ENCODE assay signal across 12 mouse cellular contexts in the genomic region with DNA sequence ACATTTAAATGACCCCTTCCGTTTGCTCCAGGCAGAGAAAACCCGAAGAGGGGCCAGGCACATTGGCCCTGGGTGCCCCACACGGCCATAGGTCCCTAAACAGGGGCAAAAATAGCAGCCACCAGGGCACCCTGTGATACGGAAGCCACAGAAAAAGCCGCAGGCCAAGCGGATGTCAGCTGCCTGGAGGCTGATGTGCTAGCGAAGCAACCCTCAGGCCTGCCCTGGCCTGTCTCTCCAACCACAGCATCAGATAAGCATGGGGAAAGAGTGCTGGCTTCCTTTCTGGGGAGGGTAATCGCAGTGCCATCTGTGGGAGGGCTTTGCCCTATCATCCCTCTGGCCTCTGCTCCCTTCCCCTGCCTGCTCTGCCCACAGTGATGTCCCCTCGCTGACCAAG. TPM values are rescaled to one million over a fixed set of nuclear protein-coding genes. Genes with fewer than 3 reads are reported as not detected.
A peak's percentile ranks its signal among the peaks of the same experiment; 100 is the strongest.
DNase-seq lines count a peak whose midpoint lies in the region; ATAC-seq and TF ChIP-seq lines count a peak whose summit lies in the region.
"Had no signal": no experiment of that assay in that cellular context is flagged by ENCODE, and none has a peak within 500 bp of the region (broad histone marks: within the 10 kb centered on the region; RNA-seq: fewer than 3 reads in every experiment).

No protein-coding gene starts in this region.

- no peaks in the 10 kb centered on the region for H3K36me3 ChIP-seq in heart, embryonic 16.5 days (ENCODE audit: control insufficient read depth, insufficient read depth)
- H3K36me3 ChIP-seq in liver, postnatal 0 days (replicated peaks; ENCODE audit: insufficient read depth, low read length), result no peaks in the 10 kb centered on the region
- no peaks in the 10 kb centered on the region for H3K36me3 ChIP-seq in intestine, embryonic 16.5 days (ENCODE audit: control insufficient read depth, insufficient read depth, low read length)
- H3K36me3 ChIP-seq in forebrain, embryonic 10.5 days (replicated peaks), result no peaks in the 10 kb centered on the region
- H3K36me3 ChIP-seq: embryonic facial prominence, embryonic 12.5 days; intestine, embryonic 15.5 days had no signal

- intact Hi-C loops in heart, postnatal 25 days (cut with DNase I), result no loop called here
- intact Hi-C loops in gastrocnemius, adult 2 months (cut with DNase I), result no loop called here

- H3K9me3 ChIP-seq in heart, embryonic 16.5 days (replicated peaks; ENCODE audit: control insufficient read depth, low read length), result no peaks in the 10 kb centered on the region
- no peaks in the 10 kb centered on the region for H3K9me3 ChIP-seq in liver, postnatal 0 days (ENCODE audit: low read length)
- H3K9me3 ChIP-seq in intestine, embryonic 16.5 days (ENCODE audit: control insufficient read depth, low read length), result no peaks in the 10 kb centered on the region
- H3K9me3 ChIP-seq in forebrain, embryonic 10.5 days, result no peaks in the 10 kb centered on the region
- H3K9me3 ChIP-seq: embryonic facial prominence, embryonic 12.5 days; intestine, embryonic 15.5 days had no signal

- H3K4me2 ChIP-seq in heart, embryonic 16.5 days (ENCODE audit: low read depth, low read length), result no peak overlapping the region
- H3K4me2 ChIP-seq in liver, postnatal 0 days (ENCODE audit: low read depth, low read length), result no peak overlapping the region
- H3K4me2 ChIP-seq in intestine, embryonic 16.5 days (ENCODE audit: low read depth, low read length), result no peak overlapping the region
- H3K4me2 ChIP-seq: embryonic facial prominence, embryonic 12.5 days; intestine, embryonic 15.5 days had no signal

- no peak for DNase-seq in heart, postnatal 25 days (ENCODE audit: low spot score)
- DNase-seq in T-cell, adult 2 months (ENCODE audit: low spot score), result peak; percentile 76
- DNase-seq in liver, postnatal 0 days, result peak; percentile 45
- DNase-seq in thymus, postnatal 10 days (ENCODE audit: low spot score in 2 of 2), result peak; percentile 63 to 66
- no peak for DNase-seq in forebrain, embryonic 10.5 days (ENCODE audit: extremely low spot score, low spot score)
- no peak for DNase-seq in gastrocnemius, adult 2 months
- DNase-seq: right cerebral cortex, postnatal 4 days had no signal

- 51% methylated on average over 9 of the region's 9 CpGs for WGBS in heart, embryonic 16.5 days
- WGBS in liver, postnatal 0 days (ENCODE audit: insufficient replicate concordance), result 26% methylated on average over 9 of the region's 9 CpGs
- 79% methylated on average over 9 of the region's 9 CpGs for WGBS in intestine, embryonic 16.5 days
- 86% methylated on average over 9 of the region's 9 CpGs for WGBS in forebrain, embryonic 10.5 days

- peak; percentile 35 for ATAC-seq in heart, embryonic 16.5 days (replicated peaks; ENCODE audit: extremely low read depth, insufficient read depth, low FRiP score)
- peak; percentile 75 for ATAC-seq in liver, postnatal 0 days
- no peak for ATAC-seq in intestine, embryonic 16.5 days
- ATAC-seq: intestine, embryonic 15.5 days; midbrain, embryonic 16.5 days had no signal

- no peak overlapping the region for H3K9ac ChIP-seq in heart, embryonic 16.5 days (ENCODE audit: low read length)
- H3K9ac ChIP-seq in liver, postnatal 0 days (replicated peaks), result no peak overlapping the region
- H3K9ac ChIP-seq in intestine, embryonic 16.5 days (ENCODE audit: low read depth, low read length), result no peak overlapping the region
- H3K9ac ChIP-seq: embryonic facial prominence, embryonic 12.5 days; intestine, embryonic 15.5 days had no signal

- no peak for TF ChIP-seq CTCF in liver, postnatal 0 days (IDR thresholded peaks at IDR 0.05; ENCODE audit: low read depth)
- no peak for TF ChIP-seq CTCF in gastrocnemius, adult 2 months (IDR thresholded peaks at IDR 0.05)

- peaks cover under 1% of the 10 kb centered on the region for H3K4me1 ChIP-seq in heart, embryonic 16.5 days (ENCODE audit: control insufficient read depth, insufficient read depth, low read length)
- peaks cover 3% of the 10 kb centered on the region for H3K4me1 ChIP-seq in liver, postnatal 0 days (ENCODE audit: insufficient read depth)
- no peaks in the 10 kb centered on the region for H3K4me1 ChIP-seq in intestine, embryonic 16.5 days (ENCODE audit: control insufficient read depth, insufficient read depth, low read length)
- H3K4me1 ChIP-seq in forebrain, embryonic 10.5 days, result peaks cover 54% of the 10 kb centered on the region

- no peak overlapping the region for H3K27ac ChIP-seq in heart, embryonic 16.5 days (ENCODE audit: low read length)
- H3K27ac ChIP-seq in liver, postnatal 0 days (ENCODE audit: low read depth), result no peak overlapping the region
- H3K27ac ChIP-seq in intestine, embryonic 16.5 days (ENCODE audit: low read length), result no peak overlapping the region
- no peak overlapping the region; the same call in 1 of the 2 replicates for H3K27ac ChIP-seq in forebrain, embryonic 10.5 days
- no peak overlapping the region for H3K27ac ChIP-seq in gastrocnemius, adult 2 months
- H3K27ac ChIP-seq: embryonic facial prominence, embryonic 12.5 days; intestine, embryonic 15.5 days had no signal

- H3K4me3 ChIP-seq in heart, embryonic 16.5 days (ENCODE audit: low read length), result no peak overlapping the region
- no peak overlapping the region for H3K4me3 ChIP-seq in liver, postnatal 0 days (ENCODE audit: low read depth, low read length)
- H3K4me3 ChIP-seq in intestine, embryonic 16.5 days (ENCODE audit: low read length), result no peak overlapping the region
- H3K4me3 ChIP-seq in forebrain, embryonic 10.5 days, result no peak overlapping the region
- no peak overlapping the region for H3K4me3 ChIP-seq in gastrocnemius, adult 2 months
- H3K4me3 ChIP-seq: embryonic facial prominence, embryonic 12.5 days; intestine, embryonic 15.5 days had no signal

- no peaks in the 10 kb centered on the region for H3K27me3 ChIP-seq in heart, embryonic 16.5 days (ENCODE audit: control insufficient read depth, insufficient read depth, low read length)
- H3K27me3 ChIP-seq in liver, postnatal 0 days (ENCODE audit: insufficient read depth, low read length), result peaks cover 2% of the 10 kb centered on the region; the same call in 1 of the 2 replicates
- H3K27me3 ChIP-seq in intestine, embryonic 16.5 days (replicated peaks; ENCODE audit: control insufficient read depth, insufficient read depth, low read length), result no peaks in the 10 kb centered on the region
- H3K27me3 ChIP-seq in forebrain, embryonic 10.5 days (ENCODE audit: poor library complexity, severe bottlenecking), result no peaks in the 10 kb centered on the region
- H3K27me3 ChIP-seq: embryonic facial prominence, embryonic 12.5 days had no signal

- no peak for TF ChIP-seq EP300 in liver, postnatal 0 days (IDR thresholded peaks at IDR 0.05; ENCODE audit: low read depth)

RNA-seq across cellular contexts. Expression of gene Tox2, which starts 26.1 kb away (rescaled TPM):
- 4.8 and 6.1 TPM in 2 replicates for polyA plus RNA-seq in heart, embryonic 16.5 days (2015; fragmentation: Nextera tagmentation; extraction: Ambion mirVana)
- total RNA-seq in heart, postnatal 25 days (2021), result 1 to 10 TPM; 1.3 to 2.0 TPM
- polyA plus RNA-seq in liver, postnatal 0 days (2015; fragmentation: Nextera tagmentation; extraction: Ambion mirVana), result 0.38 and 0.50 TPM in 2 replicates
- 5.6 and 5.7 TPM in 2 replicates for polyA plus RNA-seq in intestine, embryonic 16.5 days (2015; fragmentation: Nextera tagmentation; extraction: Ambion mirVana)
- polyA plus RNA-seq in forebrain, embryonic 10.5 days (2016; fragmentation: Nextera tagmentation; extraction: Ambion mirVana), result 26.6 and 37.1 TPM in 2 replicates
- under 1 TPM; 0.28 to 0.31 TPM for total RNA-seq in gastrocnemius, adult 2 months (2021)

Comparison
In these comparisons a context has a peak if more than half of its experiments do, and no peak if none do; other contexts are left out.
1. DNase-seq: peak in T-cell, adult 2 months (single experiment), liver, postnatal 0 days (single experiment) and thymus, postnatal 10 days (2 of 2); none in heart, postnatal 25 days (single experiment), forebrain, embryonic 10.5 days (single experiment) and gastrocnemius, adult 2 months (single experiment).